Mouse (Mus musculus): ENCODE results near the gene Jazf1.

- TF ChIP-seq CTCF (conservative IDR thresholded peaks at IDR 0.05; ENCODE audit: low read length): no peak
- no peak for TF ChIP-seq NANOG (IDR thresholded peaks at IDR 0.05; ENCODE audit: borderline replicate concordance, low read length)
Observed at GRCm38 (mm10) chr6:52917471-52917870, 151.0 kb downstream of the Jazf1 start.
